Mouse (Mus musculus): ENCODE measurements around the gene Dmc1. TPM values are rescaled to one million over a fixed set of nuclear protein-coding genes. Genes with fewer than 3 reads are reported as not detected.

Dmc1 gene
- polyA plus RNA-seq, 1 experiment, result not detected

DNA sequence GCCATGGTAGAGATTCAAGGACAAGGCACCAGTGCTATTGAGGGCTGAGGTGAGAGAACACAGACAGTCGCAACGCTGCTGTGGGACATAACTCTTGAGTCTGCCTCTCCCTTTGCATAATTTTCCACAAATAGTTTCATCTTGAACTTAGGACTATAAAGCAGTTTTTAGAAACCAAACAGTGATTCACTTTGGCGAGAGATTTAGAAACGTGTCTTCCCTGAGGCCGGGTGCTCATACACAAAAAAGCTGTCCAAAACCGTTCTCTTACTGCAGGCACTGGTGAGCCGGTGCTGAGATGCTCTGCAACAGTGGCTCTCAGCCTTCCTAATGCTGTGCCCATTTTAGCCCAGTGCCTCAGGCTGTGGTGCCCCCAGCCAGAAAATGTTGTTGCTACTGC is 3.3 kb upstream of the Dmc1 start:
- no peaks in the 10 kb centered on the region for H3K36me3 ChIP-seq (ENCODE audit: control insufficient read depth, insufficient read depth)
- H3K27me3 ChIP-seq (ENCODE audit: control insufficient read depth, insufficient read depth, insufficient read length), result no peaks in the 10 kb centered on the region
- H3K4me3 ChIP-seq, result no peak overlapping the region
- H3K4me2 ChIP-seq (ENCODE audit: low read depth), result no peak overlapping the region
- H3K79me2 ChIP-seq (ENCODE audit: control insufficient read depth, insufficient read depth), result no peaks in the 10 kb centered on the region
- TF ChIP-seq MAX (IDR thresholded peaks at IDR 0.05; ENCODE audit: low read depth) (no peak), USF1 (IDR thresholded peaks at IDR 0.05; ENCODE audit: low read depth) (no peak), E2F4 (IDR thresholded peaks at IDR 0.05; ENCODE audit: insufficient read depth) (no peak)
- no peak overlapping the region for H3ac ChIP-seq (ENCODE audit: control insufficient read depth, insufficient read length)

DNA sequence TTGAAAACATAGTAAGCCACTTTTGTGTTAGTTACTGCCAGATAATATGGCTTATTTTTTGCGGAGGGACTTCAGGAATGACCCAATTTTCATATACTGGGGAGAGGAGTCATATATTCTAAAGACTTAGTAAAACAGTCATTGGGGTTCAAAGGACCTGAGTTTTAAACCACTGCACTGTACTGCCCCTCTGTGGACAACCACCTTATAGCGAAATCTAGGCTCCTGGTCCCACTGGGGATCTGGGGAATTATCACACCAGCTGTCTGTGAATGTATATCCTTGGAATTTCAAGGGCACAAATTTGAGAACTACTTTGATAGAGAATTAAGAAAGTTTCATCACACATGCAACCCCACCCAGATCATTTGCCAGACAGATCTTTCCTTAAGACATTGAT is 2.8 kb upstream of the Dmc1 start:
- Histone ChIP-seq H3K4me2 (ENCODE audit: low read depth) (no peak overlapping the region), H3ac (ENCODE audit: control insufficient read depth, insufficient read length) (no peak overlapping the region), H3K36me3 (ENCODE audit: control insufficient read depth, insufficient read depth) (no peaks in the 10 kb centered on the region), H3K27me3 (ENCODE audit: control insufficient read depth, insufficient read depth, insufficient read length) (no peaks in the 10 kb centered on the region), H3K79me2 (ENCODE audit: control insufficient read depth, insufficient read depth) (no peaks in the 10 kb centered on the region), H3K4me3 (no peak overlapping the region)
- TF ChIP-seq POLR2AphosphoS2 (IDR thresholded peaks at IDR 0.05; ENCODE audit: insufficient read length, low read depth), result no peak
- TF ChIP-seq POLR2A (IDR thresholded peaks at IDR 0.05; ENCODE audit: insufficient read length, low read depth), result no peak
- TF ChIP-seq SRF (IDR thresholded peaks at IDR 0.05; ENCODE audit: control insufficient read depth, insufficient read length, low read depth), result no peak
- TF ChIP-seq MAX (IDR thresholded peaks at IDR 0.05; ENCODE audit: low read depth), result no peak
- no peak for TF ChIP-seq E2F4 (IDR thresholded peaks at IDR 0.05; ENCODE audit: insufficient read depth)
- TF ChIP-seq MYOG (IDR thresholded peaks at IDR 0.05; ENCODE audit: control insufficient read depth in 1 of 3, insufficient read depth in 1 of 3, insufficient read length in 2 of 3, low read depth in 2 of 3), result no peak

GRCm38 (mm10) chr15:79606161-79606560 is 1.3 kb upstream of the Dmc1 start:
- Histone ChIP-seq H3K4me3 (no peak overlapping the region), H3ac (ENCODE audit: control insufficient read depth, insufficient read length) (no peak overlapping the region), H3K4me2 (ENCODE audit: low read depth) (no peak overlapping the region), H3K27me3 (ENCODE audit: control insufficient read depth, insufficient read depth, insufficient read length) (no peaks in the 10 kb centered on the region), H3K79me2 (ENCODE audit: control insufficient read depth, insufficient read depth) (no peaks in the 10 kb centered on the region), H3K36me3 (ENCODE audit: control insufficient read depth, insufficient read depth) (no peaks in the 10 kb centered on the region)
- TF ChIP-seq POLR2AphosphoS2 (IDR thresholded peaks at IDR 0.05; ENCODE audit: insufficient read length, low read depth) (no peak), USF1 (IDR thresholded peaks at IDR 0.05; ENCODE audit: low read depth) (no peak)

- TF ChIP-seq POLR2AphosphoS2 (IDR thresholded peaks at IDR 0.05; ENCODE audit: insufficient read length, low read depth), result no peak
- TF ChIP-seq MAX (IDR thresholded peaks at IDR 0.05; ENCODE audit: low read depth), result no peak
- no peak for TF ChIP-seq TCF3 (IDR thresholded peaks at IDR 0.05; ENCODE audit: insufficient read length, low read depth)
- TF ChIP-seq REST (IDR thresholded peaks at IDR 0.05; ENCODE audit: insufficient read depth, insufficient read length), result no peak
- no peak for TF ChIP-seq MYOG (IDR thresholded peaks at IDR 0.05; ENCODE audit: control insufficient read depth in 1 of 3, insufficient read depth in 1 of 3, insufficient read length in 2 of 3, low read depth in 2 of 3)
- Histone ChIP-seq H3K27me3 (ENCODE audit: control insufficient read depth, insufficient read depth, insufficient read length) (no peaks in the 10 kb centered on the region), H3K79me2 (ENCODE audit: control insufficient read depth, insufficient read depth) (no peaks in the 10 kb centered on the region), H3ac (ENCODE audit: control insufficient read depth, insufficient read length) (no peak overlapping the region), H3K4me2 (ENCODE audit: low read depth) (no peak overlapping the region), H3K4me3 (no peak overlapping the region), H3K36me3 (ENCODE audit: control insufficient read depth, insufficient read depth) (no peaks in the 10 kb centered on the region)
Measured at GRCm38 (mm10) chr15:79600176-79600575, 4.7 kb downstream of the Dmc1 start.

DNA sequence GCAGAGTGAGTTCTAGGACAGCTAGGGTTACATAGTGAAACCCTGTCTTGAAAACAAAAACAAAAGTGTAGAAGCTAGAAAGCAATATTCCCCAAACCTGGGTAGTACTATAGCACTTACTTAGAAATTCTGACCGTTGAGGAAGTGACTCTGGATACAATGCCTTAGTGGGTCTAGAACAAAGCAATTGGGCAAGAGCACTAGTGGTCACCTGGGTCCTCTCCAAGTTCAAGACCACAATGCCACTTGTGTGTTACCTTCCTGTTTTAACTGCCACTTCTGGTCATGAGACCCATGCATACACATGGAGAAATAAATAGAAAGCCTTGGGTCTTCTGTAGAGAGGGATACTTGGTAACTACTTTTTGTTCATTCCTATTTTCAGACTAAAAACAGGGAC is 6.2 kb downstream of the Dmc1 start:
- Histone ChIP-seq H3ac (ENCODE audit: control insufficient read depth, insufficient read length) (no peak overlapping the region), H3K36me3 (ENCODE audit: control insufficient read depth, insufficient read depth) (no peaks in the 10 kb centered on the region), H3K4me2 (ENCODE audit: low read depth) (no peak overlapping the region), H3K4me3 (no peak overlapping the region), H3K27me3 (ENCODE audit: control insufficient read depth, insufficient read depth, insufficient read length) (no peaks in the 10 kb centered on the region), H3K79me2 (ENCODE audit: control insufficient read depth, insufficient read depth) (no peaks in the 10 kb centered on the region)
- no peak for TF ChIP-seq REST (IDR thresholded peaks at IDR 0.05; ENCODE audit: insufficient read depth, insufficient read length)
- no peak for TF ChIP-seq MYOG (IDR thresholded peaks at IDR 0.05; ENCODE audit: control insufficient read depth in 1 of 3, insufficient read depth in 1 of 3, insufficient read length in 2 of 3, low read depth in 2 of 3)
- no peak for TF ChIP-seq SRF (IDR thresholded peaks at IDR 0.05; ENCODE audit: control insufficient read depth, insufficient read length, low read depth)
- no peak for TF ChIP-seq TCF12 (IDR thresholded peaks at IDR 0.05; ENCODE audit: insufficient read depth, poor library complexity, severe bottlenecking)
- TF ChIP-seq MAX (IDR thresholded peaks at IDR 0.05; ENCODE audit: low read depth), result no peak
- TF ChIP-seq POLR2A (IDR thresholded peaks at IDR 0.05; ENCODE audit: insufficient read length, low read depth), result no peak
- no peak for TF ChIP-seq MYOD1 (IDR thresholded peaks at IDR 0.05; ENCODE audit: control insufficient read depth in 1 of 3, insufficient read length in 2 of 3, low read depth in 2 of 3)
- TF ChIP-seq TCF3 (IDR thresholded peaks at IDR 0.05; ENCODE audit: insufficient read length, low read depth), result no peak
- TF ChIP-seq E2F4 (IDR thresholded peaks at IDR 0.05; ENCODE audit: insufficient read depth), result no peak
- no peak for TF ChIP-seq CEBPB (IDR thresholded peaks at IDR 0.05; ENCODE audit: insufficient read depth, poor library complexity, severe bottlenecking)
- no peak for TF ChIP-seq POLR2AphosphoS2 (IDR thresholded peaks at IDR 0.05; ENCODE audit: insufficient read length, low read depth)
- no peak for TF ChIP-seq USF1 (IDR thresholded peaks at IDR 0.05; ENCODE audit: low read depth)

DNA sequence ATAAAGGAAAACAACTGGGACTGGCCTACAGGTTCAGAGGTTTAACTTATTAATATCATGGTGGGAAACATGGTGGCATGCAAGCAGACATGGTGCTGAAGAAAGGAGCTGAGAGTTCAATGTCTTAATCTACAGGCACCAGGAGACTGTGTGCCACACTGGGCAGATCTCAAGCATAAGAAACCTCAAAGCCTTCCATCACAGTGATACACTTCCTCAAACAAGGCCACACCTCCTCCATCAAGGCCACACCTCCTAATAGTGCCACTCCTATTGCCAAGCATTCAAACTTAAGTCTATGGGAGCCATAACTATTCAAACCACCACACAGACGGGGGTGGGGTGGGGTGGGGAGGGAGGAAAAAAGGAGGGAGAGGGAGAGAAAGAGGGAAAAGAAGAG is 23.3 kb downstream of the Dmc1 start:
- Histone ChIP-seq H3K4me2 (ENCODE audit: low read depth) (no peak overlapping the region), H3K79me2 (ENCODE audit: control insufficient read depth, insufficient read depth) (no peaks in the 10 kb centered on the region), H3K4me3 (no peak overlapping the region), H3ac (ENCODE audit: control insufficient read depth, insufficient read length) (no peak overlapping the region), H3K27me3 (ENCODE audit: control insufficient read depth, insufficient read depth, insufficient read length) (peaks cover 9% of the 10 kb centered on the region), H3K36me3 (ENCODE audit: control insufficient read depth, insufficient read depth) (no peaks in the 10 kb centered on the region)
- no peak for TF ChIP-seq POLR2A (IDR thresholded peaks at IDR 0.05; ENCODE audit: insufficient read length, low read depth)
- TF ChIP-seq MYOG (IDR thresholded peaks at IDR 0.05; ENCODE audit: control insufficient read depth in 1 of 3, insufficient read depth in 1 of 3, insufficient read length in 2 of 3, low read depth in 2 of 3), result no peak
- TF ChIP-seq E2F4 (IDR thresholded peaks at IDR 0.05; ENCODE audit: insufficient read depth), result no peak
- TF ChIP-seq SRF (IDR thresholded peaks at IDR 0.05; ENCODE audit: control insufficient read depth, insufficient read length, low read depth), result no peak

Data from myocyte (in vitro differentiated cells).